Mouse (Mus musculus): Measurements from ENCODE around the gene H2-K1. TPM values are rescaled to one million over a fixed set of nuclear protein-coding genes. Genes with fewer than 3 reads are reported as not detected.
A peak's percentile ranks its signal among the peaks of the same experiment; 100 is the strongest.

H2-K1 gene
- total RNA-seq (2021), result 100 to 1,000 TPM; 173 to 174 TPM
- long read RNA-seq, experiment 1, transcript H2-K1-201 (8 exons, 1,619 nt), result major isoform, 26 of 101 reads
- long read RNA-seq, experiment 1, transcript H2-K1-205 (8 exons, 1,570 nt), result minor isoform, 25 of 101 reads
- long read RNA-seq, experiment 1, partial matches to known transcripts, result 12 of 101 reads
- long read RNA-seq, experiment 1, other reads (novel, unspliced or antisense), result 36 of 101 reads
- long read RNA-seq, experiment 2, transcript H2-K1-205 (8 exons, 1,570 nt), result major isoform, 69 of 177 reads
- long read RNA-seq, experiment 2, transcript H2-K1-201 (8 exons, 1,619 nt), result minor isoform, 51 of 177 reads
- long read RNA-seq, experiment 2, partial matches to known transcripts, result 26 of 177 reads
- long read RNA-seq, experiment 2, other reads (novel, unspliced or antisense), result 28 of 177 reads

DNA sequence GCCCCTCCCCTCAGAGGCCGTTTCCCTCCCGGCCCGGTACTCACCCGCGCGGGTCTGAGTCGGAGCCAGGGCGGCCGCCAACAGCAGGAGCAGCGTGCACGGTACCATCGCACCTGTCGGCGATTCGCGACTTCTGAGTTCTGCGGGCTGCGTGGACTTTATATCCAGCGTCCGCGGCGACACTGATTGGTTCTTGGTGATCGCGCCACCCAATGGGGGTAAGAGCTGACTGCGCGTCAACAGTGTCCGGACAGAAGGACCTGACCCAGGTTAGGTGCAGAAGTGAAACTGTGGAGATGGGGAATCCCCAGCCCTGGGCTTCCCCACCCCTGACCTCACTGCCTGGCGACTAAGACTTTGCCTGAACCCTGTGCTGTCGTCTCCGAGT lies at the start of gene H2-K1:
H2-K1 (minus strand) TSS at position 198 of the 388 bp plus-strand sequence.
- DNase-seq (ENCODE audit: low spot score in 2 of 2), result peak; percentile 74 to 80

DNA sequence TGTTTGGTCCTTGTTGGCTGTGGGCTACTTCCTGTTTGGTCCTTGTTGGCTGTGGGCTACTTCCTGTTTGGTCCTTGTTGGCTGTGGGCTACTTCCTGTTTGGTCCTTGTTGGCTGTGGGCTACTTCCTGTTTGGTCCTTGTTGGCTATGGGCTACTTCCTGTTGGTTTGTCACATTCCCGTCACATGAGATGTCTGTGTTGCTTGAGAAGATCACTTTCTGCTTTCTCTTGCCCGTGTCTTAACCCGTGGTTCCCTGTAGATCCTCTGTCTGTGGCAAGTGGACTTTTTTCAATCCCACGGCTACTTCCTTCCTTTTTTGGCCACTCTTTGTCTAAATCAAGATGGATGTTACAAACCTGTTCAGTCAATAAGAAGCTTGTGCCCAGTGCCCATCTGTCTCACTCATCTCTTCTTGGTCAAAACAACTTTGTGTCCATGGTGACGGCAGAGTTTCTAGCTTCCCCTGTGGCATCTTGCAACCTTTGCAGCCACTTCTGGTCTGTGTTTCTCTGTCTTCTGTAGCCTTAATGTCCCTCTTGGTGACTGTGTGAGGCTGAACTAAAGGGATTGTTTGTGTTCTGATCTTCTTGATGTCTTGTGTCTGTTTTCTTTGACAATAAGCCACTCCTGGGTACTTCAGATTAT lies 47.4 kb upstream of the H2-K1 start:
- no peak for DNase-seq (ENCODE audit: low spot score in 2 of 2)

DNA sequence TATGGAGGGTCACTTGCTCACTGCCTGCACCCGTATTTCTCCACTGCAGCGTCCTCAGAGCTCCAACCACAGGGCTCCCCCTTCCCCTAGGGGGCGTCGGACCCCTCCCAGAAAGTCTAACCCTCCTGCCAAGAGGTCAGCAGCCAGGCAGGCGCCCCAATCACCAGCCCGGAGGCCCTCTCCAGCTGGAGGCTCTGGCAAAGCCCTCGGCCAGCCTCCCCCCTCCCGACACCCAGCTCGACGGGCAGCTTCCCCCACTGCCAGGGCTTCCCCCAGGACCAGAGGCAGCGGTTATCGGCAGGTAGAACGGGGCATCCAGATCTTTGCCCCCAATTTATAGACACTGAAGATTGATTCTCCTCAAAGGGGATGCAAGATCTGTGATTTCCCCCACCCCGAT lies 45.8 kb upstream of the H2-K1 start:
- DNase-seq (ENCODE audit: low spot score in 2 of 2), result no peak

DNA sequence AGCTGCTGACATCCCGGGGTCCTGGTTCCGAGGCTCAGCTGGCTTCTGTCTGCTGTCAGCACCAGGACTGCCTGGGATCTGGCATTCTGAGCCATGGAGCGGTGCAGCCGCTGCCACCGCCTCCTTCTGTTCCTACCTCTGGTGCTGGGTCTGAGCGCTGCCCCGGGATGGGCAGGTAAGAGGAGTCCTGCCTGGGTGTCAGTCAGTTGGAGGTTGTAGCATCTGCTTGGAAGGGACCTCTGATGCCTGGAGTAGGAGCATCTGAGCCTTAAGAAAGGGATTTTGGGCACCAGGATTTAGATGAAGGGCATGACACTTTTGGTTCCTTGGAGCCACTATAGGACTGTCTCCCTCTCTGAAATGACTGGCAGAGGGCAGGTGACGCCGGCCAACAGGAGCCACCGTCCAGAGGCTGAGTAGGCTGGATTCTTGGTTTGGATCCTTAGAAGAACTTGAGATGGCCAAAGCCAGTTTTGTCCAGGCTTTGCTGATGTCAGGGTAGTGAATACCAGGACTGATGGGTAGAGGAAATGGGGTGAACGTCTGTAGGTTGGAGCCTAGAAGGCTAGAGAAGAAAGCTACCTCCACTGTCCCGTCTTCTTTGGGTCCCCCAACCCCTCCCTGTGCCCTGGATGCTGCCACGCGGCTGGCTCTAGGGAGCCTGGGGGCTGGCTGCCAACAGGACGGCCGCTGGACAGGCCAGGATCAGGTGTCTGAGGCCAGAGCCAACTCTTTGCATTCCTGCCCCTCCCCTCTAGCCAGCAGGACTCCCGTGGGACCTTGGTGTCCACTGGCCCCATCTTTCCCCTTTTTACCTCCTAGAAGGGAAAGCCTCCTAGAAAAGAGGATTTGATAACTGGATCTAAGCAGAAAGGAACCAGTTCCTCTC lies 39.7 kb upstream of the H2-K1 start:
- no peak for DNase-seq (ENCODE audit: low spot score in 2 of 2)

DNA sequence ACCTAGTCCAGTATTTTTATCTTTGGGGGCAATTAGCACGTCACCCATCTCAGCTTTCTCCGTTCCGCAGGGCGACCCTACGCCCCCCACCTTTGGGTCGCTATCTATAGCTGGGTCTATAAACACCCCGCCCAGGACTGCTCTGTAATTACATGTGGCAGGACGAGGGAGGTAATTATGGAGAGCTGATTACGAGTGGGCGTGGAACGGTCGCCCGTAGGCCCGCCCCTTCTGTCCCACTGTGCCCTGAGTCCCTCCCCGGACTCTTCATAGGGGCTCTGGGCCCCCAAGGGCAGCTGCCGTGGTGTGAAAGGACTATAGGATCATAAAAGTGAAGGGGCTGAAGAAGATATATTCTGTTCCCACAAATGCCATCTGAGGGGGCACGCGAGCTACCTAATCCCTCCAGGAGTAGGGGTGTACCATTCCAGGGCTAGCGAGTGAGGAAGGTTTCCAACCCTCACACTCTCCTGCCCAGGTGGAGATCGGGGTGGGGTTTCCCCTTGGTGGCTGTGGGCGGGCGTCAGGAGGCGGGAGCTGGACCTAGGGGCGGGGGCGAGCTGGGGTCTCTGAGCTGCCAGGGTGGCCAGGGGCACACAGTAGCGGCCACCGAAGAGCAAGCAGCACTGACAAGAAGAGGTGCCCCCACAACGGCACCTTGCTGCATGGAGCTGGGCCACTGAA lies 38.9 kb upstream of the H2-K1 start, which contains the start of gene Col11a2:
Col11a2 (plus strand) TSS at position 560 of the 684 bp plus-strand sequence.
- no peak for DNase-seq (ENCODE audit: low spot score in 2 of 2)

DNA sequence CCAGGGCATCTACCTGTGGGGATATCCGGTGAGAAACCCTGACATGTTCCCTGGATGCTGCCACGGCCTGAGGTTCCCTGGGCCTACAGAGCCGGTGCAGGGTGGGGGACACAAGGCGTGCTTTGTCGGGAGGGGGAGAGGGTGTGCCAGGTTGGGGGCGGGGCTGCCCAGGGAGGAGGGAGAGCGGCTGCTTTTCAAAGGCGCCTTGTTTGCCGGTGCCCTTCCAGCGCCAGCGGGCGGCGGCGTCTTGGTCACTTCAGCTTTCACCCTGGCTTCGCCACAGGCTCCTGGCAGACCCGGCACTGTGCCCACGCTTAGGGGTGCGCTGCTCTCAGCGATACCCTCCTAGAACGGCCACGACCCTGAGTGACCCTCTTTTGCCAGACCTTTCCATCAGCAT lies 38.3 kb upstream of the H2-K1 start:
- DNase-seq (ENCODE audit: low spot score in 2 of 2), result no peak

DNA sequence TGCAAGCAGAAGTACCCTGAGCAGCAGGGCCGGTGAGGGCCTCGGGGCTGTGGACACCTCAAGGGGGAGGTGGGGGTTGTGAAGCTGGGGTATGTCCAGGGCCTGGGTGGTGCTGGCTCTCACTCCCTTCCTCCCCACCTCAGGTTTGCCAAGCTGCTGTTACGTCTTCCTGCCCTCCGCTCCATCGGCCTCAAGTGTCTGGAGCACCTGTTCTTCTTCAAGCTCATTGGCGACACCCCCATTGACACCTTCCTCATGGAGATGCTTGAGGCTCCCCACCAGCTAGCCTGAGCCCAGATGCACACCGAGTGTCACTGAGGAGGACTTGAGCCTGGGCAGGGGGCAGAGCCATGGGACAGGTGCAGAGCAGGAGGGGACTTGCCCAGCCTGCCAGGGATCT lies 37.1 kb upstream of the H2-K1 start:
- DNase-seq (ENCODE audit: low spot score in 2 of 2), result no peak

DNA sequence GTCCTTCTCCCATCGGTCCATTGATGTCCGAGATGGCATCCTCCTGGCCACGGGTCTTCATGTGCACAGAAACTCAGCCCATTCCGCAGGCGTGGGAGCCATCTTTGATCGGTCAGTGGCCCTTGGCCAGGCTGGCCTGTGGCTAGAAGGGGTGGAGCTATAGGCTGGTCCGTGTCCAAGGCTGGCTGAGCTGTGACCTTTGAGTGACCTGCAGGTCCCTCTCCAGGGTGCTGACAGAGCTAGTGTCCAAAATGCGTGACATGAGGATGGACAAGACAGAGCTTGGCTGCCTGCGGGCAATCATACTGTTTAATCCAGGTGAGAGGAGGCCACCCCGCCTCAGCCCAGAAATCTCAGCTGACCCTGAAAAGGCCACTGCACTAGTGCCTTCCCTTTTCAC lies 36.5 kb upstream of the H2-K1 start:
- DNase-seq (ENCODE audit: low spot score in 2 of 2), result no peak

DNA sequence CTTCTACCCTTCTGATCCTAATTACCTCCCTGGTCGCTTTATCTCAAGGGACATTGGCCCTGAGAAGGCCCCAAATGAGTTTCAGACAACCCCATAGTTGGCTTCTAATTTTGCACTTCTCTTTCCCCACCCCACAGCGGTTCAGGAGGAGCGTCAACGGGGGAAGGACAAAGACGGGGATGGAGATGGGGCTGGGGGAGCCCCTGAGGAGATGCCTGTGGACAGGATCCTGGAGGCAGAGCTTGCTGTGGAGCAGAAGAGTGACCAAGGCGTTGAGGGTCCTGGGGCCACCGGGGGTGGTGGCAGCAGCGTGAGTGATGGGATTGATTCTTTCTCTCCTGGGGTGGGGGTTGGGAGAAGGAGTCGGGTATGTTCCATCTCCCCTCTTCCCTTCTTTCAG lies 35.4 kb upstream of the H2-K1 start:
- no peak for DNase-seq (ENCODE audit: low spot score in 2 of 2)

DNA sequence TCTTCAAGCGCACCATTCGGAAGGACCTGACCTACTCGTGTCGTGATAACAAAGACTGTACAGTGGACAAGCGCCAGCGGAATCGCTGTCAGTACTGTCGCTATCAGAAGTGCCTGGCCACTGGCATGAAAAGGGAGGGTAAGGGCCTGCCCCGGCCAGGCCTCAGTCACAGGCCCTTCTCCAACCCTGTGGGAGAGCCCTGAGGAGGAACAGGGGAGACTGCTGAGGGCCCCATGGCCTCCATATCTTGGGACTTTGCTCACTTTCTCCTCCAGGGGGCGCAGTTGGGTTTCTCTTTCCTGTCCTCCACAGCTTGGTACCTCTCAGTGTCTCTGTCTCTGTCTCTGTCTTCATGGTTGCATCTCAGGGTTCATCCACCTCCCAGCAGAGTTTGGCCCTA lies 33.9 kb upstream of the H2-K1 start:
- no peak for DNase-seq (ENCODE audit: low spot score in 2 of 2)

DNA sequence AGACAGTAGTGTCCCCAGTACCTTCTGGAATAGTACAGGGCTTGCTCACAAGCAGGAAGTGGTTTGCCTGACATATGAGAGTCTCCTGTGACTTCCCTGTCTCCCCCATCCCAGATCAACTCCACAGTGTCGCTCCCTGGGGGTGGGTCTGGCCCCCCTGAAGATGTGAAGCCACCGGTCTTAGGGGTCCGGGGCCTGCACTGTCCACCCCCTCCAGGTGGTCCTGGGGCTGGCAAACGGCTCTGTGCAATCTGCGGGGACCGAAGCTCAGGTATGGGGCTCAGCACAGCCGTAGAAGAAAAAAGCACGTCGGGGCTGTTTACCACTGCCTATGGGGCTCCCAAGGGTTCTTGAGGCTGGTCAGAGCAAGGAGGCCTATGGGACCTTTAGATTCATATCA lies 33.3 kb upstream of the H2-K1 start:
- DNase-seq (ENCODE audit: low spot score in 2 of 2), result no peak

DNA sequence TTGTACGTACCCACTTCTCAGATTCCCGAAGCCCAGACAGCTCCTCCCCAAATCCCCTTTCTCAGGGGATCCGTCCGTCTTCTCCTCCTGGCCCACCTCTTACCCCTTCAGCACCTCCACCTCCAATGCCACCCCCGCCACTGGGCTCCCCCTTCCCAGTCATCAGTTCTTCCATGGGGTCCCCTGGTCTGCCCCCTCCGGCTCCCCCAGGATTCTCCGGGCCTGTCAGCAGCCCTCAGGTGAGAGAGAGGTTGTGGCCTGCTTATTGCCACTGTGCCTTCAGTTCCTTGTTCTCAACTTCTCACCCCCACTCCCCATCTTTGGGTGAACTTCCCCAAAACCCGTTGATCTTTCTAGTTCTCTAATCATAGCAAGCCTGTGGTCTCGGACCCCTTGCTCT lies 32.7 kb upstream of the H2-K1 start:
- no peak for DNase-seq (ENCODE audit: low spot score in 2 of 2)

DNA sequence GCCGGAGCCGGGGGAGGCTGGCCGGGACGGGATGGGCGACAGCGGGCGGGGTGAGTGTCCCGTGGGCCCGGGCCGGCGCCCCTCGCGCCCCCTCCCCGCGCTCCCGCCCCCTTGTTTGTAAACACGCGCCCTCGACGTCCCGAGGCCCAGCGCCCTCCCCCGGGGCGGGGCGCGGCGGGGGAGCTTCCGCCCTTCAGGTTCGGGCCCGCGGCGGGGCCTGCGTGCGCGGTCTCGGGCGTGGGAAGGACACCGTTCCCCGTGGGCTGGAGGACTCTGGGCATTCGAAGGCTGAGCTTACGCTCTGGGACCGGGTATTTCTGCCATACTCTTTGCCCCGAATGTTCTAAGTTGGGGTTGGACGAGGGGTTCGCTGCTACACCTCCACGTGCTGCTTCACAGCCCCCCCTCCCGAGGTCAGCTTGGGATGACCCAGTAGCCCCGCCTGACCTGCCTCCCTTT lies 32.1 kb upstream of the H2-K1 start:
- DNase-seq (ENCODE audit: low spot score in 2 of 2), result no peak

DNA sequence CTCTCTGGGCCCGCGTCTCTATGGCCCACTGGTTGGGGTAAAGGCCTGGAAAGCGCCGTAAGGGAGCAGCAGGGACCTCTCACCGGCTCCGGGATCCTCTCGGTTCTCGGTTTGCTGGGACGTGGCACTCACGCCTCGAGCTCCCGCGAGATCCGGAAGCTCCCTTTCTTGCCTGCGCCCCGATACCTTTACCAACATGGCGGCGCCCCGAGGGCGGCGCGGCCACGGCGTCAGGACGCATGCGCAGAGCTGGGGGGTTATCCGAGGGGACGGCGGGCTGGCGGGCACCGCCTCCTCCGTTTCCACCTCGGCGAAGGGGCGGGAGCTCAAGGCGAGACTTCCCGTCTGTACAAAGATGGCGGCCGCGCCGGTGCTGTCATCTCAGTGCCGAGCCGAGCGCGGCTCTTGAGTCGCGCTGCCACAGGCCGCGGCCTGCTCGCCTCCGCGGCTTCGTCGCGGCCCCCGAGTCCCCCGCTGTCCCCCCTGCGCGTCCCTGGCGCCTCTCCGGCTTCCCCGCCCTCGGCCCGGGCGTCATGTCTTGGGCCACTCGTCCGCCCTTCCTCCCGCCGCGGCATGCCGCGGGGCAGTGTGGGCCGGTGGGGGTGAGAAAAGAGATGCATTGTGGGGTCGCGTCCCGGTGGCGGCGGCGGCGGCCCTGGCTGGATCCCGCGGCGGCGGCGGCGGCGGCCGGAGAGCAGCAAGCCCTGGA lies 31.5 kb upstream of the H2-K1 start, which contains the start of the genes Slc39a7 and Rxrb:
Slc39a7 (minus strand) TSS at position 218 of the 709 bp plus-strand sequence.
Rxrb (plus strand) TSS at position 348 of the 709 bp plus-strand sequence.
- DNase-seq (ENCODE audit: low spot score in 2 of 2), result peak; percentile 98 to 99

DNA sequence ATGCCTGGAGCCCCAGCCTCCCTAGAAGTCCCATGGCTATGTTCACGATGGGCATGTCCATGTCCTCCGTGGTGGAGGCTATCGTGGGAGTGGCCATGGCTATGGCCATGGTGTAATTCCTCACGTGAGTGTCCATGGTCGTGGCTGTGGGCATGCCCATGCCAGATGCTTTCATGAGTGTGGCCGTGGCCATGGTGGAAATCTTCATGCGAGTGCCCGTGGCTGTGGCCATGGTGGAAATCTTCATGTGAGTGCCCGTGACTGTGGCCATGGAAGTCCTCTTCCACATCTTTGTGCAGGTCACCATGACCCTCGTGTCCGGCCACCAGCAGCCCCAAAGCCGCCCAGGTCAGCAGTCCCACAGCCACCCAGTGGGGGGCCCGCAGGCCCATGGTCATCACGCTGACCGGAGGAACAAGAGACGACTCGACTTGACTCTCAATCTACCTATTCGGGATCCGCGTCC lies 30.7 kb upstream of the H2-K1 start:
- no peak for DNase-seq (ENCODE audit: low spot score in 2 of 2)

DNA sequence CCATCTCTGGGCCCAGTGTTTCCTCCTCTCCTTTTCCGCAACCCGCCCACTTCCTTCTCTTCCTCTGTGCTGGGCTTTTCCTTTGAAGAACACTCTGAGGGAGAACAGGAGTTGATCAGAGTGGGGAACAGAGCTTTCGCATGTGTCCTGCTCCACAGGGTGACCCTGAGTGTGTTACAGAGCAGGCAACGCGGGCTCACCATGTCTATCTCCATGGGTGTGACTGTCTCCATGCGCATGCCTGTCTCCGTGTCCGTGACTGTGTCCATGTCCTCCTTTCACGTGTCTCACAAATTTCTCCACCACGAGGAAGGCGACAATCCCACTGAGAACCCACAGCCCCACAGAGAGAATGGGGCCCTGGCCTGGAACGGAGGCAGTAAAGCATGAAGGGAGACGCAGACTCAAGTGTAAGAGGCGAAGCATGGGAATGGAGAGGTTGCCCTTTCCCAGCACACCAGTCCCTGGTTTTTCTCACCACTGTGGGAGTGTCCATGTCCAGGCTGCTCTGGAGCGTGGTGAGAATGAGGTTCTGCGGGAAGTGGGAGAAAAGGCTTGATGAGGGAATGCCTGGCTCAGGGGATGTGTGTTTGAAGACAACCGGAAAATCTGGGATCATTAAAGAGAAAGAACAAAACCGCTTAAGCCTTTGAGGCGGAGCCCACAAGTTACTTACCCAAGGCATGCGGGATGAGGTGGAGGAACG lies 29.9 kb upstream of the H2-K1 start:
- DNase-seq (ENCODE audit: low spot score in 2 of 2), result no peak

DNA sequence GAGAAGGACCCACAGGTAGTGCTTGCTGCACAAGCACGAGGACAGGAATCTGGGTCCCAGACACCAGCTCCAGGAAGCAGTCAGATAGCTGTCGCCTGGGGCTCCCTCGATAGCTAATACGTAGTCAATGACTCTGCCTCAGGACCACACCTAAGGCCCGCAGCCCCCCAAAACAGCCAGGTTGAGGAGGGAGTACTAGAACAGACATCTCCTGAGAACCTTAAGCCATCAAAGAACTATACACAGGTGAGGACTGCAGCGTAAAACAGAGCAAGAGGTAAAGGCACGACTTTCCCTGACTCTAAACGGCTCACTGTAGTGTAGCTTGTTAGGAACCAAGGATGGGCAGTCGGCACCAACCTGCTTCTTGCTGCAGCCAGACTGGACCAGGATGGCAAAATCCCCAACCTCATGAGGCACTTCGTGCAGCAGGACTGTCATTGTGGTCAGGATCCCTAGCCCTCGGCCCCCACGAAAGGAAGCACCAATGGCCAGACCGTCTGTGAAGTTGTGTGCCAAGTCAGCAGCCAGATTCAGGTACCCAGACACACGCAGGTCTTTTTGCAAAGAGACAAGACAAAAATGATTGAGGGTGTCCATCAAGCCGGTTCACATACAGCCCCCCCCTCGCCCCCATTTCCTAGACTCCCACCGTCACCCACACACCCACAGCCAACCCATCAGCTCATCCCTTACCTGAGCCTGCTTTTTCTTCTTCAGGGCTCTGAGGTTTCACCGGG lies 29.2 kb upstream of the H2-K1 start:
- DNase-seq (ENCODE audit: low spot score in 2 of 2), result no peak

DNA sequence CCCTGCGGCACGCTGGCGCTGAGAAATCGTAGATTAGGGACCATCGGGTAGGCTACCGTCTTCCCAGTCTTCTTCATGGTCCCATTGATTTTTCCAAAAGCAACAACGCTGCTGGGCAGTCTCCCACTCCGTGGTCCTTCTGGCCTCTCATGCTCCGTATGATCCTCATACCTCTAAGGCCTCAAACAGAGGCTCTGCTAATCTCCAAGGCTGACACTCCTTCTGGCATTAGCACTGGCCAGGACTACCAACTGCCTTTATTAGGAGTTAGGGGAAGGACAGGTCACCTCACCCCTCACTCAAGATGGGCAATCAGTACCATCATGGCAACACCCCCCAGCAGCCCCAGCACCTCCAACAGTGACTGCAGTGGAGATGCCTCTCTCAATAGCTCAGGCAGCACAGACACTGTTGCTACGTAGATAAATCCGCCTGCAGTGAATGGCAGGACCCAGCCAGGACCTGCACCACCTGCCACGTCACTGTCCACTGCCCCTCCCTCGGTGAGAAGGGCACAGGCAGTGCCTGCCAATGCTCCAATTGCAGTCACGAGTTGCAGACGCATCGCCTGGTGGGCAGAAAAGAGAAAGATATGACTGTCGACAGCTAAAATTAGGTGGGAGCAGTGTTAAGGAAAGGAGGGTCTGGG lies 28.5 kb upstream of the H2-K1 start:
- no peak for DNase-seq (ENCODE audit: low spot score in 2 of 2)

Measured in adrenal gland, postnatal 4 days (tissue).